Mouse (Mus musculus) urinary bladder, postnatal 36 days (tissue): ENCODE results near the gene Slc12a9.
A peak's percentile ranks its signal among the peaks of the same experiment; 100 is the strongest.
"Not testable (repeated sequence)": the region's sequence is repeated elsewhere in the genome, so short reads cannot be mapped to it uniquely, and the experiment has no call there.

Experiments
- DNase-seq, 2 experiments: peaks; one replicate each; pipeline ENCODE4 v3.0.0; 2022; ENCODE audit warnings: low spot score in 2 of 2, mixed read lengths in 1 of 2

Gene Slc12a9

DNA sequence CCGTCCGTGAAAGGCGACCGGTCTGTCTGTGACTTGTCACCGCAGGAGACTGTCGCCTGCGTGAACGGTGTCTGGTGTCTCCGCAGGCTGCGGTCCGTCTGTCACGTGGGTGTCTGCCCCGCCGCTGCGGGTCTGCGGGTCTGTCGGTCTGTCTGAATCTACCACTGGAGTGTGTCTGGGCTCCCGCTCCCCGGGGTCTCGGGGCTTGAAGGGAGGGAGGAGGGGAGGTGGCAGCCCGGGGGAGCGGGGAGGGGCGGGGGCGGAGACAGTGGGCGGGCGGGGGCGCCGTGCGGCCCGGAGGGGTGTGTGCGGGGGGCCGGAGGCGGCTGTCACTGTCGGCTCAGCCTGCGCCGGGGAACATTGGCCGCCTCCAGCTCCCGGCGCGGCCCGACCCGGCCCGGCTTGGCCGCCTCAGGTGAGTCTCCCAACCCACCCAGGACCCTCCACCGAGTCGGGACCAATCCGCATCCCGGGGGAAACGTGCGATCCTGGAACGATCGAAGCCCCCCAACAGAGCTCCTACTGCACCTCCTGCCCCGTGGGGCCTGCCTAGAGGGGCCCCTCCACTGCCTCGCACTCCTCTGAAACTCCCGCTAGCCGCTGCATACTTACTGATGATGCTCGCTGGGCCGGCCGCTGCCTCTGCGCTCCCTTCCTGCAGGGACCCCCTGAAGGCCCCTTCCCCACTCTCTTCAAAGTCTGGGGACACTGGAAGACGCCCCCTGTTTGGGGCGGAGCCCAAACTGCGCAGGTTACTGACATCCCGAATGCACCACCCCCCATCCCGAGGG is 45.2 kb downstream of the Slc12a9 start:
- no peak for DNase-seq

DNA sequence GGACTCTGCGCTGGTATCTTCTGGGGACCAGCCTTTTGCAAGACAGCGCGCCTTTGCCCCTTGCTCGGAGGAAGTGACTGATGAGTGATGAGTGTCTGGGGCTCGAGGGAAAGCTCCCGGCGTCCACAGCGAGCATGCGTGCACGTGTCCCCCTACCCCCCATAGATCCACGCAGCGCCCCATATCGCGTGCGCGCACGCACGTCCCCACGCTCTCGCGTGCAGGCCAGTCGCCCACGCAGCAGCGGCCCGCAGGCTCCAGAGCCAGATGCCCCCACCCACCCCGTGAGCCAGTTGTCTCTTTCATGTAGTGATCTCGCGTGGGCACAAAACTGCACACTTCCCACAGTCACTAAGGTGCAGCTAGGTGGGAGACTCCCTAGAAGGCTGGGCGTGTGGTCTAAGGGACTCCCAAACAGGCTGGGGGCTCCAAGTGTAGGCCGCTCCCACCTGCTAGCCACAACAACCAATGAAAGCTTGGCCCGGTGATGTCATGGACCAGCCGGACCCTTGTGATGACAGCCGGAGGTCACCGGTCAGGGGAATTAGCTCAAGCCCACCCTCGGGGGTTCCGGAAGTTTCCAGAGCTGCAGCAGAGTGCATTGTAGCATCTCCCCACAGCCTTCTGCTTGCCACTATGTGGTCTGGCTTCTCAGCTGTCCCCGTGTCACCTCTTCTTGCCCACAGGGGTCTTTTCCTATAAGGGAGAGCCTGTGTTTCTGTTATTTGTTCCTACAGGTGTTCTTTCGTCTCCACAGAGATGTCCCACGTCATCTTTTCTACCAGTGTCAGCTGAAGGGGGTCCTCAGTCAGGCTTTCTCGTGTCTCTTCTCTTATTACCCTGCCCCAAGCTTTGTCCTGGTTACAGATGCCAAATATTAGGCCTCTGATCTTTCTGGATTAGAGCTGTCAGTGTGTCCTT is 46.1 kb downstream of the Slc12a9 start, which contains the start of gene Ache:
Gene Ache (plus strand): TSS at position 488 of the 921 bp plus-strand sequence.
- no peak for DNase-seq

DNA sequence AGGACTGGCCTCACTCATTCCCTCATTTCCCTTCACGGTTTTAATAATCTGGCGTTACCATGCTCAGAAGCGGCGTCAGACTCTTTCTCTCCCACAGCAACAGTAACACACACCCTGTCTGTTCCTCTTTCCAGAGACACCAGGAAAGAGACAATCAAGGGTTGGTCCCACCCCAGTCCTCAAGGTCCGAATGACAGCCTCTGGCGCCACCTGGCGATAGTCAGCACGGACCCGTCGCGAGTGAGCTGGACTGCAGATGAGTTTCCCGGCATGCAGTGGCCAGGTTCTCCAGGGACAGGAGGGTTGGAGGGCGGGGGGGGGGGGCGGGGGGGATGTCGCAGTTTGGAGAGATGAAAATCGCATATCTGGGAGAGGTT is 46.8 kb downstream of the Slc12a9 start:
- peak; percentile 79 to 89 for DNase-seq

DNA sequence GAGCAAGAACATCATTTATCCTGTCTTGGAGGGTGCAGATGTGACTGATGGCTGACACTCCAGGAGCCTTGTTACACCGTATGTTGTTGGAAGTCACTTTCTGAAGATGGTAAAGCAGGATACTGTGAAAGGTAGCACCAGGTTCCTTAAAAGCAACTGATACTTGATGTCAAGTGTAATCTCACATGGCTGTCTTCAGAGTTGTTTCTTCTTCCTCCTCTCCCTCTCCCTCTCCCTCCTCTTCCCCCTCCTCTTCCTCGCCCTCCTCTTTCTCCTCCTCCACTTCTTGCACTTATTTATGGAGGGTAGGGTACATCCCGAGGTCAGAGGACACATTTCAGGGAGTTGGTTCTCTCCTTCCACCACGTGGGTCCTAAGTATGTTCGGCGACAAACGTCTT is 47.4 kb downstream of the Slc12a9 start:
- no peak for DNase-seq

DNA sequence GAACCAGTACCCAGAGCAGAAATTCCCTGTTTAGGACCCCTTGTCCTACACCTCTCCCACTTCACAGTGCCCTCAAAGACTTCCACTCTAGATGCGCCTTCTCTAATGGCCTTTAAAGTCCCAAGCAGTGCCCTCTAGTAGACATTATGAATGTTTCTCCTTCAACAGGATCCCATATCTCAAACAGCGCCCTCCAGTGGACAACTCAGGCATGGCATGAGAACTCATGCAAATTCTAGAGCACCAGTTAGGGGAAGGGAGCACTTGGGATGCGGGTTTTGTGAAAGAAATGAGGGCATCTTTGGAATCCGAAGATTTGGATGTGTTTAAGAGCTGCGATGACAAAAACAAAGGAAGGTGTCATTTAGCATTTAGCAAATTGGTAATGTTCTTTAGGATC is 48.4 kb downstream of the Slc12a9 start:
- DNase-seq = no peak

DNA sequence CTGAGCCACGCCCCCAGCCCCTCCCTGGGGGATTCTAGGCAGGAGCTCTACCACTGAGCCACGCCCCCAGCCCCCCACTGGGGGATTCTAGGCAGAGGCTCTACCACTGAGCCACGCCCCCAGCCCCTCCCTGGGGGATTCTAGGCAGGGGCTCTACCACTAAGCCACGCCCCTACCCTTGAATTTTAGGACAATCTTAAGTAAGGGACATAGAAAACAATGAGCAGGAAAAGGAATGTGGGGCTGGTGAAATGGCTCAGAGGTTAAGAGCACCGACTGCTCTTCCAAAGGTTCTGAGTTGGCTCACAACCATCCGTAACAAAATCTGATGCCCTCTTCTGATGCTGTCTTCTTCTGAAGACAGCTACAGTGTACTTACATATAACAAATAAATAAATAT is 49.0 kb downstream of the Slc12a9 start:
- not testable (repeated sequence) for DNase-seq

DNA sequence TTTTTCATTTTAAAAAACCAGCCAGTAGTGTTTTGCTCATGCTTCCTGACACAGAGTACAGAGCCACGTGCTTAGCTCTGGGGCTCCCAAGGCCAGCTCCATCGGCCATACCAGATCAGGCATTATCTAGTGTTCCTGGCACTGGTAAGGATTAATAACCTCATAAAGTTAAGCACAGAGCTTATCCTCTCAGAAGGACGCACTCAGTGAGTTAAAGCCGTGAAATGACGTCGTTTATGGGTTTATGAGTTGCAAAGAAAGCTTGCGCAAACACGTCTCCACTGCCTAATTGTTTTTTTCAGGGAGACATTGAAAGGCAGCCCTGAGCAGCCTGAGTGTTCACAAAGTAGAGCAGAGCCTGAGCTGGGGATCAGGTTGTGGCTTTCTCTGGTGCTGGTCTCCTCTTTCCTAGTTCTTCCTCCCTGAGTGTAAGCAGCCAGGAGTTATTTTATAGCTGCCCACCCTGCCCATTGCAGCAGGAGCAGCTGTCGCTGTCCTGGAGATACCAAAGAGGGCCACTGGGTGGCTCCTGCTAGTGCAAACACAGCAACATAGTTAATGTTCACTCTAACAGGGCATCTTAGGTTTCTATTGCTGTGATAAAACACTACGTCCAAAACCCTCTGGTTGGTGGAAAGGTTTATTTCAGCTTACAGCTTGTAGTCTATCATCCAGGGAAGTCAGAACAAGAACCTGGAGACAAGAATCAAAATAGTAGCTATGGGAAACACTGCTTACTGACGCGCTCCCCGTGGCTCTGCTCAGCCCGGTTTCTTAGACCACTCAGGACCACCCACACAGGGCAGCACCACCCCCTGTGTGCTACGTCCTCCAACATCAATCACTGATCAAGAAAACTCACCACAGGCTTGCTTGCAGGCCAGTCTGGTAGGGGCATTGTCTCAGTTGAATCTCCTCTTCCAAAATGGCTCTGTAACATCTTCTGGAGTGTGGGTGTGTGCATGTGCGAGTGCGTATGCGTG is 55.7 kb downstream of the Slc12a9 start:
- no peak for DNase-seq

DNA sequence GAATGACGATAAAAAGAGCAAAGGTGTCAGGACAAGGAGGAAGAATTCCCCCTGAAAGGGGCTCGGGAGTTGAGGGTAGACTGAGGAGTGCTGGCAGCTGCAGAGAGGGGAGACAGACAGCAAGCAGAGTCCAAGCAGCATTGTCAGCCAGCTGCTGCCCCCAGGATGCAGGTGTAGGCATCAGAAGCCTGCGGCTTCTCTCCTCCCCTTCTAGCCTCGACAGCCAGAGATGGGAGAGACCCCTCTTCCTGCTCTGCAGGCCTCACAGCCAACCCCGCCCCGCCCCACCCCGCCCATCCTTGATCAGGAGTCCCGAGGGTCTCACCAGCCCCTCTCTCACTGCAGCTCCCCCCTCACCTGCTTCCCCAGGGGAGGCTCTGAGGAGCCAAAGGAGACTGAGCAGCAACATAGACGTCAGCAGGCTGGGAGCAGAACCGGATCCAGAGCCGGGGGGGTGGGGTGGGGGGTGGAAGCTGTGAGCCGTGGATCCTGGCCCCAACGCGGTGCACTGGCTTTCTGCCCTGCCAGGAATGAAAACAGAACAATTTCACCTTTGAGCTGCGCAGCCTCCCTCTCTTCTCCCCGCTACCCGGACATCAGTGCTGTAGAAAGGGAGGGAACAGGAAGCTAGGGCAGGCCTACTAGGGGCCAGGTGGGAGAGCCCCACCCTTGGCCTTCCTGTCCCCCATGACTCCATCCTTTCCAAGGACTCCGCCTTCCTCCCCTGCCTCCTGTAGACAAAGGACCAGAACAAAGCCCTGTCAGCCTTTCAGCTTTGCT is 65.1 kb downstream of the Slc12a9 start:
- no peak for DNase-seq

DNA sequence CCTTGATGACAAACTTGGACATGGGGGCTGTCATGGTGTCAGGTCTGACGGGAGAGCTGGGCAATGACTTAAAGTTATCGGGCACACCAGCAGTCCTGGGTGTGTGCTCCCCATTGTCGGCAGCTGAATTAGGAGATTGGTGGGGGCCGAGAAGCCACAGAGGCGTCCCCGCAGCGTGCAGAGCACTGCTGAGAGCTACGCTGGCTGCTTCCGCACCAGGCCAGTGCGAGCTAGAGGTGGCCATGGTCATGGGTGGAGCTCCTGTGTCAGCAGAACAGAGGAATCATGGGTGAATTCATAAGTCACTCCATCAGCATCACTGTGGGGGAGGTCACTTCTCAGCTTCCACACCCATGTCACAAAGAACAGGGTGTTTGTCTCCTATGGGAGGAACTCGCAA is 68.6 kb downstream of the Slc12a9 start:
- no peak for DNase-seq
